Mouse (Mus musculus): ENCODE results near the gene Ndufs2.

The Ndufs2 gene

DNA sequence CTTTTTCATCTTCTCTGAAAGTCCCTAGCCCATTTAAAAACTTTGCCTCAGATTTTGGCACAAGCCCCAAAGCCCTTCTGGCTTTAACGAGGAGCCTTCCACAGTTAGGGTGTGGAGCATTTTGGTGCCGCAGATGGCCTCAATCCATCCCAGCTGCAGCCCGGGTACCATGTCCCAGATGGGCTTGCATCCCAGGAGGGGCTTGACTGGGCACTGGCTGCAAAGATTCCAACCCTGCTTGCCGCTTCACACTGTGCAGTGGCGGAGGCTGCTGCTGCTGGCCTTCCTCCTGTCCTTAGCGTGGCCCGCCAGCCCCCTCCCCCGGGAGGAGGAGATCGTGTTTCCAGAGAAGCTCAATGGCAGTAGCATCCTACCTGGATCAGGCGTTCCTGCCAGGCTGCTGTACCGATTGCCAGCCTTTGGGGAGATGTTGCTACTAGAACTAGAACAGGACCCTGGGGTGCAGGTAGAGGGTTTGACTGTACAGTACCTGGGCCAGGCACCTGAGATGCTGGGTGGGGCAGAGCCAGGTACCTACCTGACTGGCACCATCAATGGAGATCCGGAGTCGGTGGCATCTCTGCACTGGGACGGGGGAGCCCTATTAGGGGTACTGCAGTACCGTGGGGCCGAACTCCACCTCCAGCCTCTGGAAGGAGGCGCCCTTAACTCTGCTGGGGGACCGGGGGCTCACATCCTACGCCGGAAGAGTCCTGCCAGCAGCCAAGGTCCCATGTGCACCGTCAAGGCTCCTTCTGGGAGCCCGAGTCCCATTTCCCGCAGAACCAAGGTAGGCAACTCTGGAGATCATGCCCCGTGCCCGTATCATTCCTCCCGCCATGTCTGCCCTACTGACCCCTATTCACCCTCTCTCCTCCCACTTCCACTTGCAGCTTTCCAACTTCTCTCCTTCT, at the start of gene Ndufs2:
Gene Ndufs2 (minus strand): TSS at position 709 of the 914 bp plus-strand sequence.
- DNase-seq (ENCODE audit: low spot score) = peak; percentile 54

- no peak for DNase-seq (ENCODE audit: low spot score)
Measured at GRCm38 (mm10) chr1:171298226-171298625, 47.0 kb upstream of the Ndufs2 start.

GRCm38 (mm10) chr1:171295063-171295402, 43.8 kb upstream of the Ndufs2 start:
- no peak for DNase-seq (ENCODE audit: low spot score)

GRCm38 (mm10) chr1:171294298-171295062, 43.3 kb upstream of the Ndufs2 start, which contains the start of gene Ufc1:
Ufc1 (minus strand) TSS chr1:171295024.
- DNase-seq (ENCODE audit: low spot score) = peak; percentile 92

- DNase-seq (ENCODE audit: low spot score) = peak; percentile 54
Measured at GRCm38 (mm10) chr1:171293906-171294297, 42.7 kb upstream of the Ndufs2 start.

GRCm38 (mm10) chr1:171293351-171293750, 42.2 kb upstream of the Ndufs2 start:
- DNase-seq (ENCODE audit: low spot score) = peak; percentile 45

DNA sequence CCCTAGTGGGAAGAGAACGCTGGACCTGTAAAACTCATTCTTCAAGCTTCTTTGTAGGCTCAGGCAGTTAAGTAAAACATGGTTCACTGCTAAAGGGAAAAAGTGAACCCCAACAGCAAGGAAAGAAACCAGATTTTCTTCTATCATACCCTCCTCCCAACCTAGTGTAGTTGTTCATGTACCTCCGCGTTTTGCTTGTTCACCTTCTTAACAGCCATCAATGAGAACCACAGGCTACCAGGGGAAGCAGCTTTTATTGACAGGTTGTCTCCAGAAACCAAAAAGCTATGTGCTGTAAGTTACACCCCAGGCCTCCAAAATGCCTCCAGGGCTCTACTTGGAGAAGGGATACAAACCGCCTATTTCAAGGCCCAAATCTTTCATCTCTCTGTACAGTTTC, 37.1 kb upstream of the Ndufs2 start:
- no peak for DNase-seq (ENCODE audit: low spot score)

DNA sequence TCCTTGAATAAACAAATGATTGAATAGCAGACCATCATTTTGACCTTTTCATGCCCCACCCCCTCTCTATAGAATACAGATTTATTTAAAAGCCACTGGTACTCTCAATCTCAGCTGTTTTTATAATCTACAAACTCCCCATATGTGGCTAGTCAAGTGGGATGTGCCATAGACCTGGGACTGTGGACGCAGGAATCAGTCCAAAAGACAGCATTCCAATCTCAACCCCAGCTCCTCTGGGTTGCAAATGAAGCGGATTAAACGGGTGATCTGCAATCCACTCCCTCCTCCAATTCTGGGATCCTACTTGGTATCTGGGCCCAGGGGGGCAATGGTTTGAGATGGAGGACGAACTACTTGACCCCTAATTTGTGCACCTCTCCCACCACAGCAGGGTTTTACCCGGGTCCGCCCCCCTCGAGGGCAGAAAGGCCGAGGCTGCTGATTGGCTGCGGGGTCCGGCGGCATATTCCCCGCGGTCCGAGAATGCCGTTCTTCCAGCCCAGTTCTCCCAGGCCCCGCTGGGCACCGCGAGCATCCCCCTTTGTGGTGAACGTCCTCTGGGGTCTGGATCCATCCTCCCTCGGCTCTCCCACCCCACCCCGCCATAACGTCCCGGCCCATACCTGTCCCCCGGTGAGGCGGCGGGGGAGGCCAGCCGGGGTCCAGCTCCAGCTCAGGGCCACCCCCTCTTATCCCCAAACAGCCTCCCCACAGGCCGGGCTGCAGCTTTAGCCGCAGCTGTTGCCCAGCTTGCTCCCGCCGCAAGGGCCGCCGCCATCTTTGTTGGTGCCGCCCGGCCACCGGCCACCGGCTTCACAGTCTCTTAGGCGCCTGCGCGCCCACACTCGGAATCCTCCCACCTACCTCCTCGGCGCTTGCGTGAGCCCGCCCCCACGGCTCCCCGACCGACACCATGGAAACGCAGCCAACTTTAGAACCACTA, 36.2 kb upstream of the Ndufs2 start, which contains the start of gene Usp21:
Gene Usp21 (minus strand): TSS at position 856 of the 946 bp plus-strand sequence.
- DNase-seq (ENCODE audit: low spot score) = peak; percentile 95

- DNase-seq (ENCODE audit: low spot score) = no peak
Measured at GRCm38 (mm10) chr1:171286517-171286916, 35.3 kb upstream of the Ndufs2 start.

GRCm38 (mm10) chr1:171285096-171285892, 34.1 kb upstream of the Ndufs2 start:
- DNase-seq (ENCODE audit: low spot score) = no peak

- no peak for DNase-seq (ENCODE audit: low spot score)
Measured at GRCm38 (mm10) chr1:171284491-171284890, 33.3 kb upstream of the Ndufs2 start.

- no peak for DNase-seq (ENCODE audit: low spot score)
Measured at GRCm38 (mm10) chr1:171283188-171284160, 32.3 kb upstream of the Ndufs2 start.

DNA sequence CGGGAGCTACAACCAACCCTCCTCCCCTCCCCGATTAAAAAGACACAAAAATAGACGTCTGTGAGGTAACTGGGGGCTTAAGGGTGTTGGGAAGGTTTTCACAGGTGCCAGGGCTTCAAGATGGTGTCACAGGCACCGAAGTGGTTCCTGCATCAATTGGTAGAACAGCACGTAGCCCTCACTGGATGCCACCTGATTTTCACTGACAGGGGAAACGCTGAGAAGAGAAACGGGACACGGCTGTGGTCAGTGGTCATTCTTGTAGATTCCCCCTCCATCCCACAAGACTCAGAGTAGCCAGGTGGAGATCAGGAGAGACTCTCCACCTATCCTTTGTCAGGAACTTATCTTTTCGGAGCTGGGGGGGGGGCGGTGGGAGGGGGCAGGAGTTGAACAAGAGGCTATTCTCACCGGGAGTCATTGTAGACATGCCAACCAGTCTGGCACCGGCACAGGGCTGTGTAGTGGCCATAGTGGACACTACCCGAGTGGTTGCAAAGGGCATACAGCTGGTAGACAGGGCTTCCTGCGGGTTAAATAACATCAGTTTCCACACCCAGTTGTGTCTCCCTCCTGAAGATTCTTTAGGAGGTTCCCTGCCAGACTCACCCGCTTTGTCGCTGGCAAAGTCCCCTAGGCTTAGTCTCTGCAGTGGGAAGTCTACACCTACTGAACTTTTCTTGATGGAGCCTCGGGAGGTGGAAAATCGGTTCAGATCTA, 31.1 kb upstream of the Ndufs2 start:
- DNase-seq (ENCODE audit: low spot score) = no peak

DNA sequence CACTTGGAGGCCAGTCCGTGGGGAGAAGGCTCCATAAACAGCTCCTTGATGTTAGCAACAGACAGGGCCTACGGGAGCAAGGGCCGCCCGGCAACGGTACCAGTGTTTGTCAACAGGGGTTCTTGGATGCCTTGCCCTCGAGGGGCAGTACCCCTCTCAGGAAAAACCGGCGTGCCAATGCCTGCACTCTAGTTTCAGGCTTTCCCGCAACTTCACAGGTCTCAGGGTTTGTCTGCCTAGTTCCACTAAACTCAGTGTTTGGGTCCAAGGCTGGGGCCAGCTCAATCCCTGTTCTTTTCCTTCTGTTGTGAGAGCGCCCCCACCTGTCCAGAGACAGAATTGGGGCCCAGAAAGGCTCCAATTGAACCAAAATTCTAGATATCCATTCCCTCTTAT, 30.3 kb upstream of the Ndufs2 start:
- DNase-seq (ENCODE audit: low spot score) = peak; percentile 89

DNA sequence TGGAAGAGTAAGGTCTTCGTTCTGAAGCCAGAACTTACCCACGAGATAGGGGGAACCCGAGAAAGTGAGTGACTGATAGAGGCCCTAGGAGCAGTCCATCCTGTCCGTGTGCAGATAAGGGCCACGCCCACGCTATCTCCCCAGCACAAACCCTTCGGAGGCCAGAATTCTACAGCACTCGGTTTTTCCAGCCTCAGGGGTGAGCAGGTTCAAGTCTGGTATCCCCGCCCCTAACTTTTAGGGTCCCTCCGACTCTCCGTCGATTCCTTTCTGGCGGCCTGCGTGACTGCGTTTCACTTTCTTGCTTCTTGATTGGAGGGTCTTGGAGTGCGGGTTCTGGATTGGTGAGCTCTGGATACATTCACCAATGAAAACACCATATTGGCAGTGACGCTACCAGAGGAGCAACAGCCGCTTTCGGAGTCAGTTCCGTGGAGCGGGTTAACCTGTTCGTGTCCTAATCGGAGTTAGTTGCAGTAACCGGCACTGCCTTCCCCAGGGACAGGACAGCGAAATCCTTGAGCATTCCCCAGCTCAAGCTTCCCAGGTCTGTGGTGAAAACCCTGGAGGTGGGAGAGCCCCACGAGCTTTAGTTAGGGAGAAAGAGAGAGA, 29.8 kb upstream of the Ndufs2 start, which contains the start of gene Ppox:
Gene Ppox (minus strand): TSS at position 271 of the 612 bp plus-strand sequence.
- DNase-seq (ENCODE audit: low spot score) = peak; percentile 98

GRCm38 (mm10) chr1:171280250-171280915, 29.2 kb upstream of the Ndufs2 start:
- peak; percentile 38 for DNase-seq (ENCODE audit: low spot score)

GRCm38 (mm10) chr1:171279721-171280120, 28.5 kb upstream of the Ndufs2 start:
- no peak for DNase-seq (ENCODE audit: low spot score)
